Mouse (Mus musculus) hindbrain, embryonic 13.5 days (tissue): ENCODE measurements at regions not wholly inside any gene's neighbourhood (a gene's known extent, or its start where the extent isn't known, plus 50 kb on each side); places are given as distances from the start of the nearest gene placed in this dataset.

Experiments
- ATAC-seq: fragments of 200-750 bp; cut with Nextera tagmentation; 2 replicates; pipeline ENCODE4 v1.8.0; 2017; ENCODE audit warnings: moderate TSS enrichment; ENCODE audit not compliant: low FRiP score
- H3K27ac ChIP-seq: fragments of 300-500 bp; sonication (generic); 2 replicates; pipeline ENCODE4 v1.5.1; 2015; ENCODE audit warnings: inconsistent platforms, mild to moderate bottlenecking, moderate library complexity
- H3K27me3 ChIP-seq: fragments of 300-500 bp; sonication (generic); 2 replicates; pipeline ENCODE4 v1.6.1; 2015; ENCODE audit warnings: mild to moderate bottlenecking, inconsistent platforms
- H3K36me3 ChIP-seq: fragments of 300-500 bp; sonication (generic); 2 replicates; pipeline ENCODE4 v1.6.1; 2015; ENCODE audit warnings: mild to moderate bottlenecking, inconsistent platforms
- H3K4me1 ChIP-seq: fragments of 300-500 bp; sonication (generic); replicated peaks from 2 replicates; pipeline ENCODE4 v1.6.1; 2015; ENCODE audit warnings: inconsistent platforms
- H3K4me2 ChIP-seq: fragments of 300-500 bp; sonication (generic); 2 replicates; pipeline ENCODE4 v1.6.1; 2015; ENCODE audit warnings: inconsistent platforms, mild to moderate bottlenecking, moderate library complexity
- H3K4me3 ChIP-seq: fragments of 300-500 bp; sonication (generic); 2 replicates; pipeline ENCODE4 v1.5.1; 2015; ENCODE audit warnings: mild to moderate bottlenecking, inconsistent platforms
- H3K9ac ChIP-seq: fragments of 300-500 bp; sonication (generic); 2 replicates; pipeline ENCODE4 v1.6.1; 2015; ENCODE audit warnings: mild to moderate bottlenecking, inconsistent platforms
- H3K9me3 ChIP-seq: fragments of 300-500 bp; sonication (generic); 2 replicates; pipeline ENCODE4 v1.6.1; 2016; ENCODE audit warnings: inconsistent platforms
- WGBS: fragments of 180-500 bp; shearing (Covaris S2); methylation state at CpG from one replicate; pipeline ENCODE4 v1.1.7; 2015; 5-methylcytosine and 5-hydroxymethylcytosine counted together

DNA sequence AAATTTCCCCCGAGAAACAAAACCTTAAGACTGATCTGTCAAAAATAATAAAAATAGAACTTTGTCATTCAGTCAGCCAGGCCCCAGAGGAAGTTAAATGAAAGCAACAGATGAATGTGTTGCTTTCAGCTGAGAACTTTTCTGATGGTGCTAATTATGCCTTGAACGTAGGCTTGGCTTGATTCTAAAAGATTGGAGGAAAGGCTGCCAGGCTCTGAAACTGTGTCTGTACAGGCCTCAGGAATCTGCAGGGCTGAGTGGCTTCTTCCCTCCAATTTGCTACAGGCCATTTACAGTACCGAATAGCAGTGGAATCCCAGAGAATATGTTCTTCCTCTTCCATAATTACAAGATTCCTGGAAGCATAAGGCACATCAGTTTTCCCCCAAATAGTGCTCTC lies 1103.2 kb upstream of the Crim1 start:
- Histone ChIP-seq H3K4me1 (no peaks in the 10 kb centered on the region), H3K4me2 (no peak overlapping the region), H3K9me3 (no peaks in the 10 kb centered on the region), H3K36me3 (no peaks in the 10 kb centered on the region), H3K27me3 (no peaks in the 10 kb centered on the region), H3K4me3 (no peak overlapping the region), H3K9ac (no peak overlapping the region), H3K27ac (no peak overlapping the region)
- WGBS = 67% methylated on average over 3 of the region's 3 CpGs
- ATAC-seq = no peak

DNA sequence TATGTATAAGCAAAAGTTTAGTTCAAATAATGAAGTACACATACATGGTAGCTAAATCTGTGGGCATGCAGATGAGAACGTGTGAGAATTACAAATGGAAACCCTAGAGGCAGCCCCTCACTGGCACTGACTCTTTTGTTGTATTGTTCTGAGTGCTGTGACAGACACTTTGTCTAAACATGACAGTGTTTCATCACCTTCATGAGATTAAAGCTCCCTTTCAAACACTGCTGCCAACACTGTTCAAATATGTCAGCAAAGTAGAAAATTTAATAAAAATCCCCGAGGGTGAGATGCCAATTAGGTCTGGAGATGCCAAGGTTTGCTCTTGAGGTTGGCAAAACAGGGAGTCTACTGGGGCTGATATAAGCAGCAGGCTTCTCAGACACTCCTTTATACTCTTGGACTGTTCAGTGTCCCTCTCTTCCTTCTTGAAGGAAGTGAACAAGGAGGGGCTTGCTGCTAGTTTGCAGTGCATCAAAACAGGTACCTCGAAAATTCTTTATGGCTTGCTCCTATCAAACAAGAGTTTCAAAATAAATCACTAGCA lies 1100.9 kb upstream of the Crim1 start:
- Histone ChIP-seq H3K4me1 (no peaks in the 10 kb centered on the region), H3K27me3 (no peaks in the 10 kb centered on the region), H3K36me3 (no peaks in the 10 kb centered on the region), H3K27ac (no peak overlapping the region), H3K9me3 (no peaks in the 10 kb centered on the region), H3K9ac (no peak overlapping the region), H3K4me2 (no peak overlapping the region), H3K4me3 (no peak overlapping the region)
- 49% methylated on average over 3 of the region's 3 CpGs for WGBS
- no peak for ATAC-seq

DNA sequence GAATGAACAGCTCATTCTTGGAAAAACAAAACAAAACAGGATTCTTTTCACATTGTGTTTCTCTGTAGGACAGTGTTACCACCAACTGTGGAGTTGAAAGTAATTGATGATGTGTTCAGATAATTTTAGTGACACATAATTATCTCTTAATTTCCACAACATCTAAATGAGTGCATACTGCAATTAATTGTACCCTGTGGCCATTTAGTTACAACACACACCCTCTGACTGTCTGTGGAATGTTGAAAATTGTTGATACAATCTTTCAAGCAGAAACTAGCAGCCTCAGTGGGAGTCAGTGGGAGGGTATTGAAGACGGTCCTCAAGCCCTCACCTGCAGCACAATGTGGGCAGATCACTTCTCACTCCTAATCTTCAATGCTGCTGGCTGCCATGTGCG lies 1084.1 kb upstream of the Crim1 start:
- no peak overlapping the region for H3K27ac ChIP-seq
- no peaks in the 10 kb centered on the region for H3K9me3 ChIP-seq
- H3K4me1 ChIP-seq = no peaks in the 10 kb centered on the region
- WGBS = 56% methylated on average over 2 of the region's 2 CpGs
- H3K36me3 ChIP-seq = no peaks in the 10 kb centered on the region
- no peak overlapping the region for H3K4me3 ChIP-seq
- no peak overlapping the region for H3K9ac ChIP-seq
- H3K27me3 ChIP-seq = no peaks in the 10 kb centered on the region
- H3K4me2 ChIP-seq = no peak overlapping the region
- ATAC-seq = no peak

DNA sequence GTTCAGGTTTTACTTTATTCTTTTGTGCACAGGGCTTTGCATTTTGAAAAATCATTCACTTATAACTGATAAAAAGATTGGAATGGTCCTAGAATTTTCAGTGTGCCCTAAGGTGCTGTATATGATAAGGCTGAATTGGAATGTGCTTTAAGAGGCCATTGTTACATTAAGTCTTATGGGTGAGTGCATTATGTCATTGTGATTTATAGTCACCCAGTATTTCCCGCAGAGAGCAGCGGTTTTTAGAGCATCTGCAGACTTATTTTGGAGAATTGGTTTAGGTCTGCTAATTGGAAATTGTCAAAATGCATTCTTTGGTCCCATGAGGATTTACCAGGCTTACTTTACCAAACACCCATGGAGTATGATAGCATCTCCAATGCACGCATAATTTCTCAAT lies 1083.1 kb upstream of the Crim1 start:
- Histone ChIP-seq H3K27ac (no peak overlapping the region), H3K9me3 (no peaks in the 10 kb centered on the region), H3K27me3 (no peaks in the 10 kb centered on the region), H3K4me2 (no peak overlapping the region), H3K9ac (no peak overlapping the region), H3K4me3 (no peak overlapping the region), H3K36me3 (no peaks in the 10 kb centered on the region), H3K4me1 (no peaks in the 10 kb centered on the region)
- WGBS = 57% methylated on average over 3 of the region's 3 CpGs
- ATAC-seq = 0 out of 2 replicates have a peak, but pooled peaks have one; percentile 59

DNA sequence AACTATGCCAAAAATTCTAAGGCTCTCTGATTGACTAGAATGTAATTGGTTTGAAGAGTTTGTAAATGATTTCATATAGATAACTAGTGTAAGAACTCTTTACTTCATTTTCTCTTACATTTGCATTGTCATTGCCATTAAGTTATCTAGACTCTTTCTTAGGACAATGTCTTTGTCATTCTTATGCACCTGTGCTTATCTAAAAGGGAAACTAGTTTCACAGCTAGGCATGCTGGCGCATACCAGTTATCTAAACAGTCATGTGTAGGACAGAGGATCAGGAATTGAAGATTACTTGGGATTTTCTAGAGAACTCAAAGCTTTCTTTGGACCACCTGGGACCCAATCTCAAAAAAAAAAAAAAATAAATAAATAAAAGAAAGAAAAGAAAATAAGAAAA lies 1081.6 kb upstream of the Crim1 start:
- Histone ChIP-seq H3K4me2 (no peak overlapping the region), H3K36me3 (no peaks in the 10 kb centered on the region), H3K9me3 (no peaks in the 10 kb centered on the region), H3K9ac (no peak overlapping the region), H3K4me1 (no peaks in the 10 kb centered on the region), H3K27me3 (no peaks in the 10 kb centered on the region), H3K4me3 (no peak overlapping the region), H3K27ac (no peak overlapping the region)
- 88% methylated on average over 1 of the region's 1 CpGs for WGBS
- no peak for ATAC-seq

DNA sequence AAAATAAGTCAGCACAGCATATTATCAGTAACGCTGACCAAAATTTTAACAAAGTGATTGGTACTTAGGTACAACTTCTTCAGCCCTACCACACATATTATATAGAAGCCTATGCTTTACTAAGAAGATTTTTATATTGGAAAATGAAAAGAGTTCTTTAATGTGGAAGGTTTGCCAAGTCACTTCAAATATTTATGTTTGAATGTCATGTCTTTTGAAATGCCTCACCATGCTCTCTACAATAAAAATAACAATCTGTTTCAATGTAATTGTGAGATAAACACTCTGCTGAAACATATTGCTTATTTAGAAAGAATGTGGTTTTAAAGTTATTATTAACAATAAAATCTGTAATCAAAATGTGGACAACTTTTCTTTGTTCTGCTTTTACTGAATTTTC lies 1073.0 kb upstream of the Crim1 start:
- Histone ChIP-seq H3K9ac (no peak overlapping the region), H3K36me3 (no peaks in the 10 kb centered on the region), H3K4me3 (no peak overlapping the region), H3K4me2 (no peak overlapping the region), H3K27me3 (no peaks in the 10 kb centered on the region), H3K27ac (no peak overlapping the region), H3K4me1 (no peaks in the 10 kb centered on the region), H3K9me3 (no peaks in the 10 kb centered on the region)
- no peak for ATAC-seq
- WGBS = 90% methylated on average over 1 of the region's 1 CpGs
